Mouse (Mus musculus) granulocyte monocyte progenitor cell, adult 5-6 weeks (primary cell): ENCODE data around the gene Rnf114. TPM values are rescaled to one million over a fixed set of nuclear protein-coding genes. Genes with fewer than 3 reads are reported as not detected.

Source experiments
- ATAC-seq: replicated peaks from 2 replicates; pipeline ENCODE4 v1.8.0; 2016; ENCODE audit warnings: mild to moderate bottlenecking, moderate TSS enrichment, inconsistent platforms; ENCODE audit not compliant: poor library complexity, severe bottlenecking
- total RNA-seq, 2 experiments: library from RNA; stranded (forward) in 1 of 2; stranded (reverse) in 1 of 2; fragments of 200-712, 200-1000 nt in 1 of 2; fragments of >200 nt in 1 of 2; fragmentation: Nextera tagmentation in 1 of 2; gene quantifications; 2 replicates each; pipeline ENCODE4 v1.2.3; 2014 to 2017

Rnf114 gene
- total RNA-seq (2014; fragmentation: Nextera tagmentation) (39.8 and 49.3 TPM in 2 replicates), total RNA-seq (2017) (24.3 and 25.7 TPM in 2 replicates)

DNA sequence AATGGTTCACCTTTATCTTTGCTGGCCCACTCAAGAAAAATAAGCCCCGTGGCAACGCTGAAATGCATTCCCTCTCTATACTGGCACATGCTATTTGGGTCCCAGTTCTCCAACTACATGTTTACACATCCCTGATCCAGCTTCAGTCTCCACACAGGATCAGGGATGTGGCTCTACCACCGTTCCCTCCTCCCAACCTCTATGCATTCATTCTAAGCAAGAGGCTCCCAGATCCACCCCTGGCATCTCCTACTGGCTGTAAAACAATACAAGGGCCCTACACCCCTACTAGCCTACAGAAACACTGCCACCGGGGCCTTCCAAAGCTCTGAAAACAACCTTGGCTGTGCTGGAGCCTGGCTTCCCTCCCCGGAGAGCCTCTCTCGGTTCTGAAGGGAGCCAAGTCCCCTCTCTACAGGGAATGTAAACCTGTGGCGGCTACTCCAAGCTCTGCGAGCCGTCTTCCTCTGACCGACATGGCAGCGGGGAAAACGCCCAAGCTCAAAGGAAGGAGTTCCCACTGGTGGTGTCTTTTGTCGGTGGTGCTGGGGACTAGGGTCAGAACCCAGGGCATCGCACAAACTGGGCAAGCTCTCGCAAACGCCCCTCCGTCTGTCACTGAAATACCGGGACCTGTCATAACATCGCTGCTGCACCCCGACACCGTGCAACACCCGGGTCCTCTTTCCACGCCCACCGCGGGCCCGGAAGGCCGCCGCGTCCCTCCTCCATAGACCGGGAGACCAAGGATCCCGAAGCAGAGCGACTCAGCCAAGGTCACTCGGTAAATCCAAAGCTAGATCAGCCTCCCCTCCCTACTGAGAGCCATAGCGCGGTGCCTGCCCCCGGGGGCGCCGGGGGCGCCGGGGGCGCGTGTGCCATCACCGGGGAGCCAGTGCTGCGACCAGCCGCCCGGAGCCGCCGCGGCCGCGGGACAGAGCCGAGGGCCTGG is at the start of gene Rnf114:
Gene Rnf114, plus strand, starts transcription at position 889 of the 952 bp plus-strand sequence.
- ATAC-seq: peak; percentile 40

DNA sequence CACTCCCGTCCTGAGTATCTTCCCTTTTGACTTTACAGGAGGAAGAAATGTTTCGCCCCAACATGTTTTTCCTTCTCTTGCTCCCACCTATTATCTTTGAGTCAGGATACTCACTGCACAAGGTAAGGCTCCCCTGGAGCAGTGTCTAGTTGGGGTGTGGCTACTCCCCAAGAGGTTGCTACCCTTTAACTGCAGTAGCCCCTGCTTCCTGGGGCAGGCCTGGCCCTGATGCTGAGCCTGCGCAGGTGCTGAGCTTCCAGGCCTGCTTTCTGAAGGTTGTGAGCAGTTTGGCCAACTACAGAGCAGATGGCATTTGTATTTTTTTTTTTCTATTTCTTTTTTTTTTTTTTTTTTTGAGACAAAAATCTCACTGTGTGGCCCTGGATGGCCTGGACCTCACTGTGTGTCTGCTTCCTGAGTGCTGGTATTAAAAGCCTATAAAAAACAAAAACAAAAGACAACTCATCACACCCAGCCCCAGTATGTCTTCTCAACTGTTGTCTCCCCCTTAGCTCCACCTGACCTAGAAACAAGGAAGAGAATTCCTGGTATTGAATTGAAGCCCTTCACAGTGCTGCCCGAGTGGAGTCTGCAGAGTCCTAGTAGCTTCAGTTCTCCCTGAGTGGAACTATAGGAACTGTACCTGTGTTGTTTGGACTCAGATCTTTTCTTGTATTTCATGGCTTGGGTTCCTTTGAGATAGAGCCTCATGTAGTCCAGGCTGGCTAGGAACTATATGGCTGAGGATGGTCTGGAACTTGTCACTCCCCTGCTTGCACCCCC is 48.8 kb upstream of the Rnf114 start:
- ATAC-seq: no peak

DNA sequence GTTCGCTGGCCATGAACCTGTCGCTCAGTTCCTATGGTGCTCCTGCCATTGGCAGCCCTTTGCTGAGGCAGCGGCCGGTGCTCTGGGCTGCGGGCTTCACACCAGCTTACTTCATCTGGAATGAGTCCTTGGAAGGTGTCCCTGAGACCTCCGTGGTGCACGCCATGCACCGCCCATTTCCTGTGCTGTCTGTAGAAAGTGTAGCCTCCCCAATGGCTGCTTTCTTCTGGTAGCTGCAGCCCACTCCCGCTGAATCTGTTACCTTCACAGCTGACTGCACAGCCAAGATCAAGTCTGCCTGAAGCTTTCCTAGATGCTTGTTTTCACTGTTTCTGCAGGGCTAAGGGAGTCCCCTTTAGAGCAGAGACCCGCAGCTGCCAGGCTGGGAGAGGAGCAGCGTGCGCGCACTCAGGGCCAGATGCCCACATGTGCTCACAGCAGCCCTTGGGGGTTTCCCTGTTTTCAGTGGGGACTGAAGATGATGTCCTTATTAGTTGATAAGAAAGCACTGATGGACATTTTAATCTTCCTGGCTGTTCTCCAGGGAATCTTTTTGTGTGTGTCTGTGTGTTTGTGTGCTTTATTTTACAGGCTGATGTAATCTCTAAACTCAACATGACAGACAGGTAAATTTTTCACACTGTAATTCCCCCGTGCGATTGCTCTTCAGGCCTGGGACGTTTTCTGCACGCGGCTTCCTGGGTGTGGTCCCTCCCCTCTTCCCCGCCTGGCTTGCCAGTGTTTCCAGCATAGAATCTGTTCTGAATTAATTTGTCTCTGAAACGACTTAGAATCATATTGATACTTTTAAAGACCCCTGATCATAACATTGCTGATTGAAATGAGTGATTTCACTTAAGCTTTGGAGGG is 46.3 kb upstream of the Rnf114 start:
- ATAC-seq: no peak

DNA sequence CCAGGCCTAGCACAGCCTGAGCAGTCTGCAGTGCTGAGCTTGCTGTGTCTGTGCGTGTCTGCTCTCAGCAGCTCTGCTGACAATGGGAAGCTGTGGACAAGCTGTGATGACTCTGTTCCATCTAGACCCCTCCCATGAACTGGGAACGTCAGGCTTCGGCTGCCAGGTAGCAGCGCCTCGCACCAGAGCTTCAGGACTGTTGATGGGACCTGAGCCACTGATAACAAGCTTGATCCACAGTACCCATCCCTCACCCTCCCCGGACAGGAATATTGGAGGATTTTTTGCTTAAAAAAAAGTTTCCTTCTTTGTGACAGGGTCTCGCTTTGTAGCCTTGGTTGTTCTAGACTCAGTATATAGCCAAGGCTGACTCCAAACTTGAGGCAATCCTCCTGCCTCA is 45.2 kb upstream of the Rnf114 start:
- ATAC-seq: no peak

DNA sequence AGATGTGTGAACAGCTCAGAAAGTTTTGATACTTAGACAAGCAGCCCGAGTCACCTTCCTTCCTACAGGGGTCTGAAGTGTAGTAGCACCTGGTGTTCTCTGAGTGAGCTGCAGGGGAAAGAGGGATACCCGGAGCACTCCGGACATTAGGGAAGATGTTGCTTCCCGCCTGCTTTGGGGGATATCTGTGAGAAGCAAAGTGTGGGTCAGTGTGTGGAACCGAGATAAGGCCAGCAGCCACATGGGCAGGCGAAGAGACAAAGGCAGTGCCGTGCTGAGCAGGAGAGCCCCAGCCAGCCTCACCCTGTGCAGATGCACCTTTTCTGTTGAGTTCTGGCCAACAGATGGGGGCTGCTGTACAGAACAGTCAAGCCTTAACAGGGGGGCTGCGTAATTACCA is 44.8 kb upstream of the Rnf114 start:
- no peak for ATAC-seq

DNA sequence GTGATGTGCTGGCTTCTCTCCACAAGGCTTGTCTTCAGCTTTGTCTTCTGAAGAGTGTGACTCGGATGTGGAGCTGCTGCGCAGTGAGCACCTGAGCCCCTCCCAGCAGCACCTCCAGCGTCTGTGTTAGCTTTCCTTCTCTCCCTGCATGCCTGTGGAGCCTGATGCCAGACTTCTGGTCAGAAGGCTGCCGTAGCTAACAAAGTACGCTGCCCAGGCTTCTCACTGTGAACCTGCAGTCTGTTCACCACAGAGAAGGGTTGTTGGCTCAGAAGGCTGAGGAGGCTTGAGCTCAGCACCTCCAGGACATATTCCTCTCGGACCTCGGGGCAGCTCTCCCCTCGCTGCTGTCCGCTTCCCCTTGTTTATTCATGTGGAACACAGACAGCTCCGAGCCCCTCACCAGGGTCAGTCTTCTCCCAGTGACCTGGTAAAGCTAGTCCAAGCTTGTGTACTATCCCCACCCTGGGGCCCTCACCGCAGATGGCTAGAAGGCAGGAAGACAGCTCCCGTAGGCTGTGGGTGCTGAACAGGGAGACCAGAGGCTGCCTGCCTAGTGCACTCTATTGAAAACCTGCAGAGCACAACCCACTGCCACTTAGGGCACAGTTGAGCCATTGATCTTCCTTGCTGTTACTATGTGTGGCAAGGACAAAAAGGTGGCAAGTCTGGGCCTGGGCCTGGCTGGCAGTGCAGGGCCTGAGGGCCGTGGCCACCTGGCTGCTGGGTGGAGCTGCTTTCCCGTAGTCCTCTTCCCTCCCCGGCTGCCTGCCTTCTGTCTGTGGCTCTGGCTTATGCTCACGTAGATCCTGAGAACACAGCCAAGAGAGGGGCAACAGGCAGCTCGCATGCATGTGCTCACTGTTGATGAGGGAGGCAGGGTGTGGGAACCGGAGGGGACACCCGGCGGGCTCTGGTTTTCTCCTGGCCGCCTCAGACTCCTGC is 42.8 kb upstream of the Rnf114 start:
- ATAC-seq: no peak

DNA sequence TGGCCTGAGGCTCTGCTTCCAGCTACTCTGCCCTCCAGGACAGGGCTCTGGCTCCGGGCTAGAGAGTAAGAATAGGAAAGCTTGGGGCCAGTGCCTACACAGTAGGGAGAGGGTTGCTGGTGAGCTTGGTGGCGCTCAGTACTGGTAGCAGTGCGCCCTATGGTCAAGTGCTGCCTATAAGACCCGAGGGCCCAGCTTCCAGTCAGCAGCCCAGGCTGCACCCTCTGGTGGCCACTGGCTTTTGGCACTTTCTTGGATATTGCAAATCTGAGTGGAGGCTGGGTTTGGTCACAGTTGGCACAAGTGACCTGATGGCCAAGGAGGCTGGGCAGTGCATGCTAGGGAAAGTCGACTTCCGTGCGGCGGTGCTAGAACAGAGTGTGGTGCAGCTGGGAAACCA is 41.8 kb upstream of the Rnf114 start:
- ATAC-seq: no peak

DNA sequence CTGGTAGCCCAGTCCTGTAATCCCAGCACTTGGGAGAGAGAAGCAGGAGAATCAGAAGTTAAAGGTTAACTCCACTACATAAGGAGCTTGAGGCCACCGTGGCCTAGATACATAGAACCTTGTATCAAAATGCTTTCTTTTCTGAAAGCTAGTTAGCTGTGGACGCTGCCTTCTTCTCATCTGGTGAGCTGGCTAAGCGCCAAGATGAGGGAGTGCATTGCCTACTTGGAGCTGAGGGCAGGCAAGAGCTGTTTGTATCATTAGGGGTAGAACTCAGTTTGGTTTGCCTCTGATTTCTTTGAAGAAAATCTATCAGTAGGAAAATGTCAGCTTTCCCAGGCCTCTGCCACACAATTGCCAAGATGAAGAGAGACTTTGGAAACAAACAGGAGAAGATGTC is 38.6 kb upstream of the Rnf114 start:
- ATAC-seq: no peak

DNA sequence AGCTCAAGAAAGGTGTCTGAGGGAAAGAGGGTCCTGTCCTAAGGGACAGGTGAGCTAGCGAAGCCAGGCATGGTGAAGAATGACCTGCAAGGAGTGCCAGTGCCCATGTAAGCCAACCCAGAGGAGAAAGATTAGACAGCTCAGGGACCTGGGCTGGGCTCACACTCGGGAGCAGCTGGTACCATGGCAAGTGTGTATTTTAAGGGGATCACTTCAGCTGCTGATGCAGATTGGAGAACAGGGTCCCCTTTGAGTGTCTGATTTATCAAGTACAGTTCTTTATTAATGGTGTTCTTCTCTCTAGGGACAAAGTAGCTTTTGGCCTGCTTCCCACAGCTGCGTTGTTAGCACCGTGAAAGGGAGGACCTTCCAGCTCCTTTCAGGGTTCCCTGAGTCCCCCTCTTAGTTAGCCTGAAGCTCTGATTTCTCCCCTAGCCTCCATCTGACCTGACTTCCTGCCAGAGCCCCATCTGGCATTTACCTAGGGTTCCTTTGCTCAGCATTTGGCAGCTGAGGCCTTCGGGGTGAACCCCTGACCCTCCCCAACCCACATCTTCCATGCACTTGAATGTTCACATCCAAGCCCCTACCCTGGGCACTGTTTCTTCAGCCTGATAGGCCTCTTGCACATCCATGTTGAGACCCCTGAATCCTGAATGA is 36.0 kb upstream of the Rnf114 start:
- no peak for ATAC-seq

DNA sequence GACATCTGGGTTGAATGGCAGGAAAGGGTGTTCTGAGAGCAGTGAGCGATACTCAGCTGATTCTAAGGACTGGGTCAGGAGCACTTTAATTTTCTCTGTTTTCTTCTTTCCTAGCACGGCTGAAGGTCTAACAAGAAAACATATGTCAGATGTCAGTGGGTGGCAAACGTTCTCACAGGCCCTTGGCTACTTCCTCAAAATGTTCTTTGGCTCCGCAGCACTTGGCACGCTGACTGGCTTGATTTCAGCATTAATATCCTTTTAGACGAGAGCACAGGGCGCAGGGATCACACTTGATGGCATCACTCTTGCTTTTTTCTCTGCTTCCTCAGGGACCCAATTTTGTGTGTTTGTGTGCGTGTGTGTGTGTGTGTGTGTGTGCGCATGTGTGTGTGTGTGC is 35.2 kb upstream of the Rnf114 start:
- ATAC-seq: peak; percentile 53

DNA sequence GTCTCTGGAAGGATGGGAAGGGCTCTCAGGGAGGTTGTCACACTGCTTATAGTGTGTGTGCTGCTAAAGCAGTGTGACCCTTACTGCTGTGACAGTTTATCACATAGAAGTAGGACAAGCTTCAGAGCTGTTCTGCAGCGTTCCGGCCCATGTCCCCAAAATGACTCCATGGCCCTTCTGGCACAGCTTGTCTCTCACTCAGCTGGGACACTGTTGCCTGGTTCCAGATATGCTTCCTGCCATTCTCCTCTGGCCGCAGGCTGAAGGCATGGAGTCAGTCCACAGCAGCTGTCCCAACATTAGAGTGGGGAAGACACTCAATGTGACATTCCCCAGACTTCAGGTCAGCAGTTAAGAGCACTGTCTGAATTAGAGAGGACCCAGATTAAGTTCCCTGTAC is 33.9 kb upstream of the Rnf114 start:
- ATAC-seq: no peak

DNA sequence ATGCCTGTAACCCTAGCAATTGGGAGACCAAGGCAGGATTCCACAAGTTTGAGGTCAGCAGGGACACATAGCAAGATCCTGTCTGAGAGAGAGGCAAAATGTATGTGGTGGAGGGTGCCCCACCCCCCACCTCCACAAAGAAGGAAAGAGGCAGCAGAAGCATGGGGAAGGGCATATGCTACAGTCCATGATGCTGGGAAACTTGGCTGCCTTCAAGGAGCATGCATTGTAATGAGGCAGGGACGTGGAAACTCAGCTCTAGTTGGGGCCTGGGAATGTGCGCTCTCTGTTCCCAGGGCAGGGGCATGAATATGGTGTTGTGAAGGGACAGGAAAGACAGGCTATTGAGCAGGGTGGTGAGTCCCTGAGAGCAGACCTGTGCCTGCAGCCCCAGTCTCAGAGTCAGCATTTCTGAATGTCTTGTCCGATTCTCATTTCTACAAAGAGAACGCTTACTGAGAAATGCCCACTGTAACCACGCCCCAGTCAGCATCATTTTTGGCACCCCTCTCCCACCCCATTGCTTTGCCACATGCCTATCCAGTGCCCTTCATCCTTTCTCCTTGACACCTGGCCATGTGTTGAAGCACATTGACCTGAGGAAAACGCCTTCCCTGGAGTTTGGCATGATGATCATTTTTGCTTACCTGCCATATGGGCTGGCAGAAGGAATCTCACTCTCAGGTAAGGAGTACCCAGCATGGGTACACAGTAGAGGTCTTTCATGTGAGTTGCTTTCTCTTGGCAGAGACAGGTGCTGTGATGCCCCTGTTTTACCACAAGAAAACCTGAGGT is 33.2 kb upstream of the Rnf114 start:
- ATAC-seq: no peak

DNA sequence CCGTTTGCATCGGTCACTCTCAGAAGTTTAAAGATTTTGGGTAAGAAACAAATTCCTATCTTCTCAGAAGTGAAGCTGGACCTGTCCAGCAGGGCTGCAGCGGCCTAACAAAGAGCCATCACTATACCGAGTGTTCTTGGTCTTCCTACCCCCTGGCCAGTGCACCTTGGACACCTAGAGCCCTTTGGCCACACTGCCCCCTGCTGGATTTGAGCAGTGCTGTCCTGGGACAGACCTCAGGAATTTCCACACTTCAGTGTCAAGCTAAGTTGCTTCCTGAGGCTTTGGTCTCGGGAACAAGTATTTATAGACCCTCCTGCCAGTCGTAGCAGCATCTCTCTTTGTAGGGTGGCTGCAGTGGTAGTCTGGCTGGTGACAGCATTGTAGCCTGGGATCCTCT is 29.5 kb upstream of the Rnf114 start:
- peak; percentile 70 for ATAC-seq

DNA sequence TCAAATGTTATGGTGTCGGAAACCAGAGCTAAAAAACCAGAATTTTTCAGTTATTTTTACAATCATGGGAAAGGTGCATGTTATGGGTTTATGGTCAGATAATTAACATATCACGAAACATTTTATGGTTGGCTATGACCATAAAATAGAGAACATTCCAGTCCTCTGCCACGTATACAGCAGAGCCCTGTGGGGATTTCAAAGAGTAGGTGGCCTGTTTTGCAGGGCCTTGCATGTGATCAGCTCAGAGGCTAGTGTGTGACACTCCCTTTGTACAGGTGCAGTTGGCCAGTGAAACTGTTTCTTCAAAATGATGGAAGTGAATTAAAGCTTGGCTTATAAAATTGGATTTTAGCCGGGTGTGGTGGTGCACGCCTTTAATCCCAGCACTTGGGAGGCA is 28.6 kb upstream of the Rnf114 start:
- ATAC-seq: no peak

DNA sequence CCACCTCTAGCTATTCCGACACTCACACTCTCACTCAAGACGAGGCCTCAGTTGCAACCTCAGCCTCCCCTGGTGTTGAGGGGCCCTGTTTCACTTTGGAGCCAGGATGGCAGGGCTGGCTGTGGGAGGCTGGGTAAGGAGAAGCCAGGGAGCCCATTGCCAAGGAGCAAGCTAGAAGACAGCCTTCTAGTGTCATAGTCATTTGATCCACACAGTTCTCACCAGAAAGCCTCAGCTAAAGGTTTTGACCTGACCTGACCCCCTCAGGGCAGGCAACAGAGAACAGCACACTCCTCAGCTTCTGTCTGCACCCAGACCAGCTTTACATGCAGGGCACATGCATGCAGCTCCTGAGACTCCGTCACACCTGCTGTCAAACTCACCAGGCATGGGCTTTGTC is 26.5 kb upstream of the Rnf114 start:
- ATAC-seq: no peak

DNA sequence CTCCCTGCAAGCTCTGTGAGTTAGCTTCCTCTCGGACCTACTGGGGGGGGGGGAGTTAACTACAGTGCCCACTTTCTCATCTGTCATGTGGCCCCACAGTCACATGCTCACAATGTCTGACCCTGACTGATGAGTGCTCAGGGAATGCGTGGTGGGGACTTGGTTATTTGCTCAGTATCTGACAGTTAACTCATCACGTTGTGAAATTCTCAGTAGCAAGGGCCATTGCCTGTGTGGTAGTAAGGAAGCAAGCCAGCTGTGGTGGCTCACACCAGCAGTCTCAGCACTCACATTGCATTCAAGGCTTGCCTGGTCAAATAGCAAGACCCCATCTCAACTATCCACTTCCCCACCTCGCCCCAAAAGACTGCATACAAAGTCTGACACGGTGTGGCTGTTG is 25.2 kb upstream of the Rnf114 start:
- peak; percentile 65 for ATAC-seq

DNA sequence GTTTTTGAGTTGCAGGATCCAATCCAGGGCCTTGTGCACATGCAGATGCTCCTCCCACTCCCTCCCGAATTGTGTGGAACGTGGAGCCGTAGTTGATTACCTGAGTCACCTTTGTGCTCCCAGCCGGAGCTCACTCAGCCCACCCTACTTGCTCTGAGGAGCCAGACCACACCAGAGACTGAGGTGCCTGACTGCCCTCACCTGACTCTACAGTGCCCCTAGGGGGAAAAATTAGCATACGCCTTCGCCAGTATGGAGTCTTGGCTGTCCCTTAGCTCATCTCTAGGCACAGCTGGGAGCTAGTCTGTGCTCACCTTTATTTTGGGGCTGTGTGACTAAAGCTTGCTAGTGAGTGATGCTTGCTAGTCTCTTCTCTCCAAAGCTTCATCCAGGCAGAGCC is 24.0 kb upstream of the Rnf114 start:
- no peak for ATAC-seq

DNA sequence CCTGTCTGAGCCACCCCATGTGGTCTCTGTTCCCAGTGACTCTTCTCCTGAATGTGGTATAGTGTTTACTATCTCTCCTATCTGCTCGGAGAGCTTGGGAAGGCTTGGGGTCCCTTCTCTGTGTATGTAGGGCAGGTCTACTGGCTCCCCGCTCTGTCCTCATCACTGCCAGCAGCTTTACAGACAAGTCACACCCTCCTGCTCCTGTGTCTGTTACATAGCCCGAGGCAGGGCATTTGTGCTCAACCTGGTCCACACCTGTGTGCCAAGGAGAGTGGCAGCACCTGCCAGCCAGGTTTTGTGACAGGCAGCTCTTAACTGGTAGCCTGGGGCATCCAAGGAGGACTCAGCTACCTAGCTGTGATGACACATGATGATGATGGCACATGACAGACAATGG is 21.8 kb upstream of the Rnf114 start:
- no peak for ATAC-seq
